Mouse (Mus musculus) midbrain, embryonic 11.5 days (tissue): ENCODE data around the gene Tardbp. TPM values are rescaled to one million over a fixed set of nuclear protein-coding genes. Genes with fewer than 3 reads are reported as not detected.
A peak's percentile ranks its signal among the peaks of the same experiment; 100 is the strongest.

Source experiments
- ATAC-seq: fragments of 200-750 bp; cut with Nextera tagmentation; 2 replicates; pipeline ENCODE4 v1.8.0; 2017; ENCODE audit warnings: moderate TSS enrichment, moderate library complexity; ENCODE audit not compliant: low FRiP score
- DNase-seq: peaks from one replicate; pipeline ENCODE4 v3.0.0; 2015; ENCODE audit warnings: low spot score; ENCODE audit errors: missing footprints
- H3K27ac ChIP-seq: fragments of 300-500 bp; sonication (generic); 2 replicates; pipeline ENCODE4 v1.5.1; 2014; ENCODE audit warnings: low read depth, low read length
- H3K27me3 ChIP-seq: fragments of 300-500 bp; sonication (generic); 2 replicates; pipeline ENCODE4 v1.6.1; 2014; ENCODE audit warnings: mild to moderate bottlenecking, low read length, moderate library complexity, mixed read lengths; ENCODE audit not compliant: control insufficient read depth, insufficient read depth
- H3K36me3 ChIP-seq: fragments of 300-500 bp; sonication (generic); 2 replicates; pipeline ENCODE4 v1.6.1; 2014; ENCODE audit warnings: mild to moderate bottlenecking, low read length, moderate library complexity, mixed read lengths; ENCODE audit not compliant: control insufficient read depth, insufficient read depth
- H3K4me1 ChIP-seq: fragments of 300-500 bp; sonication (generic); 2 replicates; pipeline ENCODE4 v1.6.1; 2014; ENCODE audit warnings: low read length; ENCODE audit not compliant: control insufficient read depth, insufficient read depth
- H3K4me2 ChIP-seq: fragments of 300-500 bp; sonication (generic); 2 replicates; pipeline ENCODE4 v1.6.1; 2014; ENCODE audit warnings: mild to moderate bottlenecking, moderate library complexity
- H3K4me3 ChIP-seq: fragments of 300-500 bp; sonication (generic); 2 replicates; pipeline ENCODE4 v1.5.1; 2014; ENCODE audit warnings: low read depth, low read length
- H3K9ac ChIP-seq: fragments of 300-500 bp; sonication (generic); 2 replicates; pipeline ENCODE4 v1.6.1; 2014; ENCODE audit warnings: low read length
- H3K9me3 ChIP-seq: fragments of 300-500 bp; sonication (generic); 2 replicates; pipeline ENCODE4 v1.6.1; 2016; ENCODE audit warnings: low read length; ENCODE audit not compliant: control insufficient read depth
- WGBS: fragments of 180-500 bp; shearing (Covaris S2); extraction: QIAGEN DNeasy Blood & Tissue Kit; methylation state at CpG from one replicate; pipeline ENCODE4 v1.1.7; 2014; 5-methylcytosine and 5-hydroxymethylcytosine counted together
- polyA plus RNA-seq: library from polyadenylated mRNA; unstranded; fragments of >200 nt; fragmentation: Nextera tagmentation; extraction: Ambion mirVana; gene quantifications from 2 replicates; pipeline ENCODE4 v1.2.1, GENCODE M21; 2014

Tardbp gene
- polyA plus RNA-seq, 1 experiment from 2014 or later: 221 TPM

GRCm38 (mm10) chr4:148625756-148626622 is 830 bp downstream of the Tardbp start:
- Histone ChIP-seq H3K9ac (peak overlapping the region; percentile 100), H3K27ac (peak overlapping the region; percentile 85), H3K27me3 (no peaks in the 10 kb centered on the region), H3K9me3 (no peaks in the 10 kb centered on the region), H3K4me1 (0 out of 2 replicates have a peak, but pooled peaks cover 5% of the 10 kb centered on the region), H3K4me2 (peak overlapping the region; percentile 63), H3K4me3 (peak overlapping the region; percentile 99), H3K36me3 (peaks cover 25% of the 10 kb centered on the region)
- WGBS: 1% methylated on average over 57 of the region's 57 CpGs
- ATAC-seq (no peak; the same call in none of the 2 replicates), DNase-seq (no peak)

DNA sequence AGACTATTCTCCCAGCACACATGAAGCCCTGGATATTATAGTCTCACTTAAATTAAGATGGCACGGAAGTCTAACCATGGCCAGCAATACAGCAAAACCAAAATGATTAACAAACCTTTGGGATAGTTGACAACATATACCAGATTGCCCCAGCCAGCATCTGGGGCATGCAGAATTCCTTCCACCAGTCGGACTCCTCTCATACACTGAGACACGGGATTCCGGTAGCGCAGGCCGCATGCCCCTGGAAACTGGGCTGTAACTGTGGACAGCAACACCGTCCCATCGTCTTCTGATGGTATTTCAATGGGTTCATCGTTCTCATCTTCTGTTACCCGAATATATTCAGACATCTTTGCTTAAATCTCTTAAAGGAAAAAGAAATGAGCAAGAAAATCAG is 1.8 kb downstream of the Tardbp start:
- Histone ChIP-seq H3K4me3 (no peak overlapping the region), H3K36me3 (peaks cover 30% of the 10 kb centered on the region), H3K9me3 (no peaks in the 10 kb centered on the region), H3K27ac (no peak overlapping the region), H3K4me1 (0 out of 2 replicates have a peak, but pooled peaks cover 5% of the 10 kb centered on the region), H3K27me3 (no peaks in the 10 kb centered on the region), H3K9ac (no peak overlapping the region), H3K4me2 (peak overlapping the region; percentile 63)
- ATAC-seq (no peak), DNase-seq (no peak)
- WGBS: 88% methylated on average over 10 of the region's 10 CpGs

DNA sequence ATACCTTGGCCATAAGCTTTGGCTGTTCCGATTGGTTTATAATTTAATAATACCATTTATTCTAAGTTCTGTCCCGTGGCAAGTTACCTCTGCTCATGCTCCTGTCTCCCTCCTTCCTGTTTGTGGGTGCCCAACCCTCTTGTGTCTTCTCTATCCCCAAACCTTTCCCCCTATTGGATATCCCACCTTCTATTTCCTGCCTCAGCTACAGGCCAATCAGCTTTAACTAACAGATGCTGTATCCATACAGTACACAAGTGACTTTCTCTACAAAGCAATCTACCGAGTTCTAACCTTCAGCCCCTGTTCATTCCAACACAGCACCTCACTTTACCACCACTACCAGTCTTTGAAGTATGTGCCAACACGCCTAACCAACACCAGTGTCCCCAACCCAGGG is 3.2 kb downstream of the Tardbp start:
- H3K36me3 ChIP-seq: peaks cover 43% of the 10 kb centered on the region
- H3K4me3 ChIP-seq: no peak overlapping the region
- no peak for DNase-seq
- 0 out of 2 replicates have a peak, but pooled peaks cover 5% of the 10 kb centered on the region for H3K4me1 ChIP-seq
- no peaks in the 10 kb centered on the region for H3K27me3 ChIP-seq
- H3K27ac ChIP-seq: no peak overlapping the region
- ATAC-seq: no peak
- WGBS: 90% methylated on average over 4 of the region's 4 CpGs
- H3K9ac ChIP-seq: no peak overlapping the region
- no peak overlapping the region for H3K4me2 ChIP-seq
- no peaks in the 10 kb centered on the region for H3K9me3 ChIP-seq

GRCm38 (mm10) chr4:148622485-148622884 is 4.3 kb downstream of the Tardbp start:
- H3K4me1 ChIP-seq: 0 out of 2 replicates have a peak, but pooled peaks cover 5% of the 10 kb centered on the region
- H3K4me3 ChIP-seq: no peak overlapping the region
- H3K36me3 ChIP-seq: peaks cover 49% of the 10 kb centered on the region
- H3K27ac ChIP-seq: no peak overlapping the region
- 98% methylated on average over 4 of the region's 4 CpGs for WGBS
- no peak overlapping the region for H3K9ac ChIP-seq
- no peak for DNase-seq
- H3K4me2 ChIP-seq: no peak overlapping the region
- ATAC-seq: no peak
- no peaks in the 10 kb centered on the region for H3K9me3 ChIP-seq
- no peaks in the 10 kb centered on the region for H3K27me3 ChIP-seq

GRCm38 (mm10) chr4:148620718-148621117 is 6.1 kb downstream of the Tardbp start:
- no peak overlapping the region for H3K4me2 ChIP-seq
- ATAC-seq (no peak), DNase-seq (no peak)
- no peak overlapping the region for H3K27ac ChIP-seq
- WGBS: 98% methylated on average over 1 of the region's 1 CpGs
- 0 out of 2 replicates have a peak, but pooled peaks cover 5% of the 10 kb centered on the region for H3K4me1 ChIP-seq
- H3K36me3 ChIP-seq: peaks cover 49% of the 10 kb centered on the region
- no peaks in the 10 kb centered on the region for H3K9me3 ChIP-seq
- no peak overlapping the region for H3K4me3 ChIP-seq
- H3K9ac ChIP-seq: no peak overlapping the region
- H3K27me3 ChIP-seq: no peaks in the 10 kb centered on the region

GRCm38 (mm10) chr4:148619805-148620204 is 7.0 kb downstream of the Tardbp start:
- 87% methylated on average over 1 of the region's 1 CpGs for WGBS
- 0 out of 2 replicates have a peak, but pooled peaks cover under 1% of the 10 kb centered on the region for H3K4me1 ChIP-seq
- no peak for DNase-seq
- peaks cover 46% of the 10 kb centered on the region for H3K36me3 ChIP-seq
- H3K4me3 ChIP-seq: no peak overlapping the region
- H3K27me3 ChIP-seq: no peaks in the 10 kb centered on the region
- no peak overlapping the region for H3K9ac ChIP-seq
- ATAC-seq: no peak
- H3K27ac ChIP-seq: no peak overlapping the region
- H3K9me3 ChIP-seq: no peaks in the 10 kb centered on the region
- no peak overlapping the region for H3K4me2 ChIP-seq

DNA sequence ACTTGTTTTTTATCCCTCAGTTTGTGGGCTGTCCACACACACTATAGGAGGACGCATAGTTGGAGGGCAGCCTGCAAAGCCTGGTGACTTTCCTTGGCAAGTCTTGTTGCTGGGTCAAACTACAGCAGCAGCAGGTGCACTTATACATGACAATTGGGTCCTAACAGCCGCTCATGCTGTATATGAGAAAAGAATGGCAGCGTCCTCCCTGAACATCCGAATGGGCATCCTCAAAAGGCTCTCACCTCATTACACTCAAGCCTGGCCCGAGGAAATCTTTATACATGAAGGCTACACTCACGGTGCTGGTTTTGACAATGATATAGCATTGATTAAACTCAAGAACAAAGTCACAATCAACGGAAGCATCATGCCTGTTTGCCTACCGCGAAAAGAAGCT is 13.1 kb downstream of the Tardbp start:
- H3K9ac ChIP-seq: no peak overlapping the region
- H3K36me3 ChIP-seq: peaks cover 13% of the 10 kb centered on the region; the same call in 1 of the 2 replicates
- 80% methylated on average over 9 of the region's 9 CpGs for WGBS
- DNase-seq (no peak), ATAC-seq (no peak)
- H3K4me2 ChIP-seq: no peak overlapping the region
- H3K4me3 ChIP-seq: no peak overlapping the region
- no peaks in the 10 kb centered on the region for H3K27me3 ChIP-seq
- H3K4me1 ChIP-seq: no peaks in the 10 kb centered on the region
- H3K27ac ChIP-seq: no peak overlapping the region
- no peaks in the 10 kb centered on the region for H3K9me3 ChIP-seq

DNA sequence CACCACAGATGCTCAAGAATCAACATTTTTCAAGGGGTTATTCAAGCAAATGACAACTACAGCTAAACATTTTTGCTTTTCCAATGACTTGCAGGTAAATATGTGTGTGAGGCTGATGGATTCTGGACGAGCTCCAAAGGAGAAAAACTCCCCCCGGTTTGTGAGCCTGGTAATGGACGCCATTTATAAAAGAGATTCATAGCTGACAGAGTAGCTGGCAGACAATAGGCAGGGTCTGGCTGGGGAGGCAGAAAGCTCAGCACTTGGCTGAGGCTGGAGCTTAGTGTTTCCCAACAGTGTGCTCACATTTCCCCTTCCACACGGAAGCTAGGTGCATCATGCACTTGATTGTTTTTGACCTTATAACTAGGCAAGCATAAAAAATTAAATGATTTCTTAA is 14.3 kb downstream of the Tardbp start:
- Histone ChIP-seq H3K4me2 (no peak overlapping the region), H3K9me3 (no peaks in the 10 kb centered on the region), H3K27ac (no peak overlapping the region), H3K27me3 (no peaks in the 10 kb centered on the region), H3K4me3 (no peak overlapping the region), H3K4me1 (no peaks in the 10 kb centered on the region), H3K9ac (no peak overlapping the region), H3K36me3 (peaks cover 6% of the 10 kb centered on the region; the same call in 1 of the 2 replicates)
- ATAC-seq: no peak
- no peak for DNase-seq
- WGBS: 82% methylated on average over 4 of the region's 4 CpGs

GRCm38 (mm10) chr4:148610631-148611364 is 16.0 kb downstream of the Tardbp start:
- no peak for ATAC-seq
- WGBS: 78% methylated on average over 5 of the region's 5 CpGs
- Histone ChIP-seq H3K9ac (no peak overlapping the region), H3K4me1 (no peaks in the 10 kb centered on the region), H3K9me3 (no peaks in the 10 kb centered on the region), H3K4me3 (no peak overlapping the region), H3K4me2 (no peak overlapping the region), H3K27me3 (no peaks in the 10 kb centered on the region), H3K27ac (no peak overlapping the region), H3K36me3 (peaks cover 6% of the 10 kb centered on the region; the same call in 1 of the 2 replicates)
- DNase-seq: no peak
